Mouse (Mus musculus): ENCODE data around the gene Hist1h2bb. TPM values are rescaled to one million over a fixed set of nuclear protein-coding genes. Genes with fewer than 3 reads are reported as not detected.

Gene Hist1h2bb
- polyA plus RNA-seq, 1 experiment from 2014 or later: 4.0 TPM

GRCm38 (mm10) chr13:23738041-23738440 lies 8.5 kb upstream of the Hist1h2bb start:
- peak overlapping the region; percentile 100 for H3K27ac ChIP-seq (ENCODE audit: low read length)
- ATAC-seq (ENCODE audit: low read depth): no peak
- WGBS: 22% methylated on average over 4 of the region's 4 CpGs
- H3K27me3 ChIP-seq (ENCODE audit: control insufficient read depth, insufficient read depth, low read depth, low read length): no peaks in the 10 kb centered on the region
- peak overlapping the region; percentile 63 for H3K9ac ChIP-seq (ENCODE audit: low read length)
- H3K9me3 ChIP-seq (ENCODE audit: control insufficient read depth, low read length): no peaks in the 10 kb centered on the region
- no peaks in the 10 kb centered on the region for H3K36me3 ChIP-seq (ENCODE audit: control insufficient read depth, insufficient read depth, low read length)
- peaks cover 10% of the 10 kb centered on the region; the same call in 1 of the 2 replicates for H3K4me1 ChIP-seq (replicated peaks; ENCODE audit: control insufficient read depth, insufficient read depth, low read length)
- H3K4me3 ChIP-seq (ENCODE audit: low read length): peak overlapping the region; percentile 71
- peak overlapping the region; percentile 92 for H3K4me2 ChIP-seq (ENCODE audit: low read depth, low read length)

- H3K4me2 ChIP-seq (ENCODE audit: low read depth, low read length): peak within 1 kb of the TSS; percentile 92
- peak; percentile 93 for ATAC-seq (ENCODE audit: low read depth)
- no peaks in the 10 kb centered on the region for H3K36me3 ChIP-seq (ENCODE audit: control insufficient read depth, insufficient read depth, low read length)
- under 1% methylated on average over 31 of the region's 38 CpGs for WGBS
- no peaks in the 10 kb centered on the region for H3K9me3 ChIP-seq (ENCODE audit: control insufficient read depth, low read length)
- peaks cover 13% of the 10 kb centered on the region for H3K4me1 ChIP-seq (replicated peaks; ENCODE audit: control insufficient read depth, insufficient read depth, low read length)
- H3K27ac ChIP-seq (ENCODE audit: low read length): peak within 1 kb of the TSS; percentile 100
- H3K9ac ChIP-seq (ENCODE audit: low read length): peak within 1 kb of the TSS; percentile 92
- no peaks in the 10 kb centered on the region for H3K27me3 ChIP-seq (ENCODE audit: control insufficient read depth, insufficient read depth, low read depth, low read length)
- H3K4me3 ChIP-seq (ENCODE audit: low read length): peak within 1 kb of the TSS; percentile 71
These were observed 7.9 kb upstream of the Hist1h2bb start, which contains the start of gene Hist1h1c for GRCm38 (mm10) chr13:23738677-23739068. Gene Hist1h1c, plus strand, starts transcription at chr13:23738808.

DNA sequence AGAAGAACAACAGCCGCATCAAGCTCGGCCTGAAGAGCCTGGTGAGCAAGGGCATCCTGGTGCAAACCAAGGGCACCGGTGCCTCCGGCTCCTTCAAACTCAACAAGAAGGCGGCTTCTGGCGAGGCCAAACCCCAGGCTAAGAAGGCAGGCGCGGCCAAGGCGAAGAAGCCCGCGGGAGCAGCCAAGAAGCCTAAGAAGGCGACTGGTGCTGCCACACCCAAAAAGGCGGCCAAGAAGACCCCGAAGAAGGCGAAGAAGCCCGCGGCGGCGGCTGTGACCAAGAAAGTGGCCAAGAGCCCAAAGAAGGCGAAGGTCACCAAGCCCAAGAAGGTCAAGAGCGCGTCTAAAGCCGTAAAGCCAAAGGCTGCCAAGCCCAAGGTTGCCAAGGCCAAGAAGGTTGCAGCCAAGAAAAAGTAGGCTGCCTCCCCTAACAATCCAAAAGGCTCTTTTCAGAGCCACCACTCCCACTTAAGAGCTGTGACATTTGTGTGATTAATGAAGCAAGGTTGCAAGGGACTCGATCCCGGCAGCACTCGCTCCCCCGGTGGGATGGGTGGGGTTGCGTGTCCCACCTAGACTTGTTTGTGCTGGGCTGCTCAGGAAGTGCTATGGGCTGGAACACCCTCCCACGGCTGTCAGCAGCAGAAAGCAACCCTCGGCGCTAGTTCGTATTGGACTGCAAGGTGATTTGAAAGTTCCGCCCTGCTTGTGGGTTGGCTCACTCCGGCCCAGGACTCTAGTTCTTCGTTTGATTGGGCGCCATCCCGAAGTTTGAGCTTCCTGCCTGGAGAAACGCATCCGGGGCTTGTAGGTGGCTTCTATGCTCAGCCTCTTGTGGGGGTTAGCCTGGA lies 7.2 kb upstream of the Hist1h2bb start:
- Histone ChIP-seq H3K4me1 (replicated peaks; ENCODE audit: control insufficient read depth, insufficient read depth, low read length) (peaks cover 15% of the 10 kb centered on the region), H3K27me3 (ENCODE audit: control insufficient read depth, insufficient read depth, low read depth, low read length) (no peaks in the 10 kb centered on the region), H3K4me3 (ENCODE audit: low read length) (peak overlapping the region; percentile 71), H3K9me3 (ENCODE audit: control insufficient read depth, low read length) (no peaks in the 10 kb centered on the region), H3K36me3 (ENCODE audit: control insufficient read depth, insufficient read depth, low read length) (no peaks in the 10 kb centered on the region), H3K4me2 (ENCODE audit: low read depth, low read length) (peak overlapping the region; percentile 92), H3K27ac (ENCODE audit: low read length) (peak overlapping the region; percentile 100), H3K9ac (ENCODE audit: low read length) (peak overlapping the region; percentile 92)
- peak; percentile 89 for ATAC-seq (ENCODE audit: low read depth)
- under 1% methylated on average over 39 of the region's 39 CpGs for WGBS

GRCm38 (mm10) chr13:23739922-23740252 lies 6.6 kb upstream of the Hist1h2bb start:
- Histone ChIP-seq H3K36me3 (ENCODE audit: control insufficient read depth, insufficient read depth, low read length) (no peaks in the 10 kb centered on the region), H3K27me3 (ENCODE audit: control insufficient read depth, insufficient read depth, low read depth, low read length) (no peaks in the 10 kb centered on the region), H3K4me2 (ENCODE audit: low read depth, low read length) (peak overlapping the region; percentile 92), H3K9me3 (ENCODE audit: control insufficient read depth, low read length) (no peaks in the 10 kb centered on the region), H3K4me3 (ENCODE audit: low read length) (peak overlapping the region; percentile 71), H3K9ac (ENCODE audit: low read length) (peak overlapping the region; percentile 92), H3K4me1 (replicated peaks; ENCODE audit: control insufficient read depth, insufficient read depth, low read length) (peaks cover 15% of the 10 kb centered on the region), H3K27ac (ENCODE audit: low read length) (peak overlapping the region; percentile 100)
- under 1% methylated on average over 14 of the region's 14 CpGs for WGBS
- no peak for ATAC-seq (ENCODE audit: low read depth)

GRCm38 (mm10) chr13:23740256-23740840 lies 6.2 kb upstream of the Hist1h2bb start:
- no peak for ATAC-seq (ENCODE audit: low read depth)
- peak overlapping the region; percentile 92 for H3K4me2 ChIP-seq (ENCODE audit: low read depth, low read length)
- peak overlapping the region; percentile 92 for H3K9ac ChIP-seq (ENCODE audit: low read length)
- peak overlapping the region; percentile 100 for H3K27ac ChIP-seq (ENCODE audit: low read length)
- H3K9me3 ChIP-seq (ENCODE audit: control insufficient read depth, low read length): no peaks in the 10 kb centered on the region
- peak overlapping the region; percentile 71 for H3K4me3 ChIP-seq (ENCODE audit: low read length)
- WGBS: 17% methylated on average over 13 of the region's 13 CpGs
- no peaks in the 10 kb centered on the region for H3K27me3 ChIP-seq (ENCODE audit: control insufficient read depth, insufficient read depth, low read depth, low read length)
- peaks cover 15% of the 10 kb centered on the region for H3K4me1 ChIP-seq (replicated peaks; ENCODE audit: control insufficient read depth, insufficient read depth, low read length)
- no peaks in the 10 kb centered on the region for H3K36me3 ChIP-seq (ENCODE audit: control insufficient read depth, insufficient read depth, low read length)

DNA sequence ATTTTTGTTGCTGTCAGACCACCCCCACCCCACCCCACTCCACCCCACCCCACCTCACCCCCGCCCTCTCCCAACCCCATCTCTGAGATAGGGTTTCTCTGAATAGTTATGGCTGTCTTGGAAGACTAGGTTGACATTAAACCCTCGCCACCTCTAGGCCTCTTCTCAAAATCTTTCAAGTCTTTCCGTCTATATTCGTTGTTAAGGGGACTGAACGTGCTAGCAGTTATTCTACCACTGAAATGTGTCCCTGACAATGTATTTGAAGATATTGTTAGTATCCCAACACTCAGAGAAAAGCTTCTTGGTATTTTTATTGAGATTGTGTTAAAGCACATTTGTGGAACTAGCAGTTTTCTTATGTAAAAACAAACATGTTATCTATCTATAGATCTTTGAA lies 5.6 kb upstream of the Hist1h2bb start:
- 47% methylated on average over 5 of the region's 5 CpGs for WGBS
- no peak for ATAC-seq (ENCODE audit: low read depth)

GRCm38 (mm10) chr13:23742007-23742406 lies 4.5 kb upstream of the Hist1h2bb start:
- ATAC-seq (ENCODE audit: low read depth): no peak
- H3K4me2 ChIP-seq (ENCODE audit: low read depth, low read length): no peak overlapping the region
- H3K9me3 ChIP-seq (ENCODE audit: control insufficient read depth, low read length): no peaks in the 10 kb centered on the region
- no peaks in the 10 kb centered on the region for H3K27me3 ChIP-seq (ENCODE audit: control insufficient read depth, insufficient read depth, low read depth, low read length)
- H3K27ac ChIP-seq (ENCODE audit: low read length): 0 out of 2 replicates have a peak overlapping the region, but pooled peaks have one; percentile 6
- no peak overlapping the region for H3K9ac ChIP-seq (ENCODE audit: low read length)
- H3K36me3 ChIP-seq (ENCODE audit: control insufficient read depth, insufficient read depth, low read length): no peaks in the 10 kb centered on the region
- peaks cover 15% of the 10 kb centered on the region for H3K4me1 ChIP-seq (replicated peaks; ENCODE audit: control insufficient read depth, insufficient read depth, low read length)
- H3K4me3 ChIP-seq (ENCODE audit: low read length): no peak overlapping the region

More for the DNA sequence above, 5.6 kb upstream of the Hist1h2bb start:
- no peak overlapping the region for H3K9ac ChIP-seq (ENCODE audit: low read length)
- H3K9me3 ChIP-seq (ENCODE audit: control insufficient read depth, low read length): no peaks in the 10 kb centered on the region
- H3K4me1 ChIP-seq (replicated peaks; ENCODE audit: control insufficient read depth, insufficient read depth, low read length): peaks cover 15% of the 10 kb centered on the region
- no peaks in the 10 kb centered on the region for H3K36me3 ChIP-seq (ENCODE audit: control insufficient read depth, insufficient read depth, low read length)
- H3K27ac ChIP-seq (ENCODE audit: low read length): peak overlapping the region; percentile 100; the same call in 1 of the 2 replicates
- H3K4me2 ChIP-seq (ENCODE audit: low read depth, low read length): peak overlapping the region; percentile 92
- no peaks in the 10 kb centered on the region for H3K27me3 ChIP-seq (ENCODE audit: control insufficient read depth, insufficient read depth, low read depth, low read length)
- H3K4me3 ChIP-seq (ENCODE audit: low read length): peak overlapping the region; percentile 71; the same call in 1 of the 2 replicates

DNA sequence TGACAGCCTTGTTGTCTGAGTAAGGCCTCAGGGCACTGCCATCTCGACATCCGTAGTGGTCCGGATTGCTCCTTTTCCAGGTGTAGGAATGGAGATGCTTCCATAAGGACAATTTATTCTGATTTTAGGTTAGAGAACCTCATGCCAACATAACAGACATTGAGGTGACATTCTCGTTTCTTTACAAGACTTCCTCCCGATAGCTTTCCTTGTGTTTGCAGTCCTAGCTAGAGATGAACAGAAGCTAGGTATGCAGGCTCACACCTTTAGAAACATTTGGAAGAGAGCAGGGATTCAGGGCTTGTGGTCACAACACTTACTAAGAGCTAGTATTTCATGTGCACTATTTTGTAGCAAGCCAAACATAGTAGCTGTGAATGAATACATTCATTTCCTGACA lies 3.3 kb upstream of the Hist1h2bb start:
- no peak overlapping the region for H3K27ac ChIP-seq (ENCODE audit: low read length)
- no peak overlapping the region for H3K9ac ChIP-seq (ENCODE audit: low read length)
- no peaks in the 10 kb centered on the region for H3K27me3 ChIP-seq (ENCODE audit: control insufficient read depth, insufficient read depth, low read depth, low read length)
- ATAC-seq (ENCODE audit: low read depth): no peak
- H3K4me2 ChIP-seq (ENCODE audit: low read depth, low read length): no peak overlapping the region
- H3K36me3 ChIP-seq (ENCODE audit: control insufficient read depth, insufficient read depth, low read length): no peaks in the 10 kb centered on the region
- H3K4me1 ChIP-seq (replicated peaks; ENCODE audit: control insufficient read depth, insufficient read depth, low read length): peaks cover 16% of the 10 kb centered on the region
- WGBS: 73% methylated on average over 5 of the region's 5 CpGs
- H3K4me3 ChIP-seq (ENCODE audit: low read length): no peak overlapping the region
- H3K9me3 ChIP-seq (ENCODE audit: control insufficient read depth, low read length): no peaks in the 10 kb centered on the region

DNA sequence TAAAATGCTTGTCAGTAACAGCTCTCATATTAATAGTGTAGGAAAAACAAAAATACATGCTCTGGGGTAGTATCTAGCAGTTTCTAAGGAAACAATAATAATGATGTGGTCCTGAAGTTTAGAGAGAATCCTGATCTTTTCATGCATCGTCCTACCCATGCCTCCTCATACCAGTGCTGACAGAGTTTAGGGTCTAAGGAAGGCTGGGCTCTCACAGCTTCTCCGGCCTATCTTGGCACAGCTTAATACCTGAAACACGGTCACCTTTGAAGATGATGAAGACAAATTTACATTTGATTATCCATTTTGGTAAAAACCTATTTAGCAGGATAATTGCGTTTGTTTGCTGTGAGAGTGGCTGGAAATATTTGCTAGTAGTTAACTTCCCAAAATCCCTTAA lies 2.6 kb upstream of the Hist1h2bb start:
- 15% methylated on average over 4 of the region's 4 CpGs for WGBS
- H3K36me3 ChIP-seq (ENCODE audit: control insufficient read depth, insufficient read depth, low read length): no peaks in the 10 kb centered on the region
- peak overlapping the region; percentile 52 for H3K4me3 ChIP-seq (ENCODE audit: low read length)
- peak overlapping the region; percentile 72 for H3K9ac ChIP-seq (ENCODE audit: low read length)
- no peaks in the 10 kb centered on the region for H3K27me3 ChIP-seq (ENCODE audit: control insufficient read depth, insufficient read depth, low read depth, low read length)
- H3K4me2 ChIP-seq (ENCODE audit: low read depth, low read length): peak overlapping the region; percentile 63
- no peak for ATAC-seq (ENCODE audit: low read depth)
- H3K9me3 ChIP-seq (ENCODE audit: control insufficient read depth, low read length): no peaks in the 10 kb centered on the region
- H3K4me1 ChIP-seq (replicated peaks; ENCODE audit: control insufficient read depth, insufficient read depth, low read length): peaks cover 19% of the 10 kb centered on the region
- H3K27ac ChIP-seq (ENCODE audit: low read length): peak overlapping the region; percentile 82
